Mouse (Mus musculus): ENCODE data around the gene Gal. TPM values are rescaled to one million over a fixed set of nuclear protein-coding genes. Genes with fewer than 3 reads are reported as not detected.

Gene Gal
- total RNA-seq (2021) = 1 to 10 TPM; 1.7 to 4.0 TPM

- intact Hi-C loops (cut with DNase I) = no loop called here
- DNase-seq = no peak
Observed at GRCm38 (mm10) chr19:3414268-3414733, at the start of gene Gal. Gene Gal, minus strand, starts transcription at chr19:3414544.

DNA sequence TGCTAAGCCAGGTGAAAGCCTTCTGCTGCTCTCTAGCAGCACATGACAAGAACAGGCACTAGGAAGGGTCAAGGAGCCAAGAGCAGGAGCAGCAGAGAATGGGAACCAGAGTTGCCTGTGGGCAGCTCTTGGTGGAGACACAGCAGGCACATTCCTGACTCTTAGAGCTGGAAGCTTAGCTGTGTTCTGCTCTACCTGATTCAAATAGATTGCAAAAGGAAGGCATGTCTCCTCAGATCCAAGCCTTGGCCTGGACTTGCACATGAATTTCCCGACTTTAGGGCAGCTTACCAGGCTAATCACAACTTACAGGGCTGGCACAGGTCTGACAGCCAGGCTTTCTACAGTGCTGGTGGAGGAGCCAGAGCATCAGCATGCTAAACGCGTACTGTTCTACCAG is 45.6 kb upstream of the Gal start:
- intact Hi-C loops (cut with DNase I) = no loop called here
- DNase-seq = no peak

- DNase-seq = no peak
- intact Hi-C loops (cut with DNase I) = no loop called here
Observed at GRCm38 (mm10) chr19:3458331-3459099, 44.2 kb upstream of the Gal start.

GRCm38 (mm10) chr19:3457700-3458099 is 43.4 kb upstream of the Gal start:
- no peak for DNase-seq
- intact Hi-C loops (cut with DNase I) = no loop called here

DNA sequence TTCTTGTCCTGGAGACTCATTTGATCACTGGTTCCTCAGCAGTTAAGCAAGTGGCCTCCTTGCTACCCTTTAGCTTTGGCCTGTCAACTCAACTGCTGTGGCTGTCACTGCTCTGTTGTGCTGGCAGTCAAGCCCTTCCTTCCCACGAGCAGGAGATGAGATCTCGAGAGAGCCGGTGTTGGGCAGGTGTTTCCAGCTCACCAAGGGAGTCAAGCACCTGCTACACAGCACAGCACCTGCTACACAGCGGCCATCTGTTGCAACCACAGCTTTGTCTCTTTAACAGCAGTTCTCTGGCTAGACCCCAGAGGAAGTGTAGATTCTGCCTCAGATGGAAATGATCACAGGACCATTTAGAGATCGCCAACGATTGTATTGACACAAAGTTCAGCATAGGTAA is 37.3 kb upstream of the Gal start:
- intact Hi-C loops (cut with DNase I) = loop anchor here (2.0 to 5.0 kb wide), 2 partner anchors 63 to 159 kb away; partner anchors contain the start of gene Tesmin
- peak; percentile 24 for DNase-seq

GRCm38 (mm10) chr19:3451170-3451569 is 36.8 kb upstream of the Gal start:
- intact Hi-C loops (cut with DNase I) = loop anchor here (2.0 to 5.0 kb wide), 2 partner anchors 62 to 159 kb away; partner anchors contain the start of gene Tesmin

DNA sequence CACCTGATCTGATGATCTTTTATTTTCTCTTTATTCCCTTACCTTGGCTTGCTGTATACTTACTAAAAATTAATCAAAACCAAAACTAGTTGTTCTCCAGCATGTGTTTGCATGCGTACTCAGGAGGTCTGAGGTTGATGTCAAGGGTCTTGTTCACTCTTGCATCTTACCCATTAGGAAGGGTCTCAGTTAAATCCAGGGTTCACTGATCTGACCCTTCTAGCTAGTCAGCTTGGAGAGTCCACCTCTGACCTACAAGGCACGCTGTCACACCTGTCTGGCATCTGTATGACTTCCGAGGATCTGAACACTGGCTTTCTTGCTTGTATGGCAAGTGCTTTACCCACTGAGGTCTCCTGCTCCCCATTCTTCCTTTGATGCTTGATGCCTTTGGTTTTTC is 36.4 kb upstream of the Gal start:
- no peak for DNase-seq
- intact Hi-C loops (cut with DNase I) = loop anchor here (2.0 to 5.0 kb wide), 2 partner anchors 62 to 158 kb away; partner anchors contain the start of gene Tesmin

More at GRCm38 (mm10) chr19:3451170-3451569, 36.8 kb upstream of the Gal start:
- DNase-seq = peak; percentile 72

- intact Hi-C loops (cut with DNase I) = no loop called here
- DNase-seq = no peak
Observed at GRCm38 (mm10) chr19:3449248-3449647, 34.9 kb upstream of the Gal start.

GRCm38 (mm10) chr19:3447348-3447747 is 33.0 kb upstream of the Gal start:
- DNase-seq = no peak
- intact Hi-C loops (cut with DNase I) = no loop called here

GRCm38 (mm10) chr19:3441092-3441491 is 26.7 kb upstream of the Gal start:
- no peak for DNase-seq
- intact Hi-C loops (cut with DNase I) = no loop called here

- intact Hi-C loops (cut with DNase I) = no loop called here
- DNase-seq = no peak
Observed at GRCm38 (mm10) chr19:3440667-3441066, 26.3 kb upstream of the Gal start.

- intact Hi-C loops (cut with DNase I) = no loop called here
- no peak for DNase-seq
Observed at GRCm38 (mm10) chr19:3437980-3438379, 23.6 kb upstream of the Gal start.

DNA sequence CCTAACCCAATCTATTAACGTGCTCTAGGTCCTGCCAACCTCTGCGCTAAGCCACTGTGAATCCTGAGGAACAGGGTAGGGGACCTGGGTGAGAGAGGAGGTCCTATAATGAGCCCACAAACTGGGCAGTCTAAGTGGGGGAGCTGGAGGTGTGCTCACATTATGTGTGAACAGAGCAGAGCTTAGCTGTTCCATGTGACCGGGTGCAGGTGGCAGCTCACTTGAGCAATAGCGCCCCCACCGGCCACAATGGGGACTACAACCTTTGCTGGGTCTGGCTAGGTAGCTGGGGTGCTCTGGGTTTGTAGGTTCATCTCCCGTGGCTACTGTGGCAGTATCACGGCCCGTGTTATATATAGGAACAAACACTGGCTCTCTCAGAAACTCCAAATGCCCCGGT is 22.5 kb upstream of the Gal start:
- DNase-seq = no peak
- intact Hi-C loops (cut with DNase I) = no loop called here

- intact Hi-C loops (cut with DNase I) = no loop called here
- no peak for DNase-seq
Observed at GRCm38 (mm10) chr19:3435824-3436223, 21.5 kb upstream of the Gal start.

- intact Hi-C loops (cut with DNase I) = no loop called here
- no peak for DNase-seq
Observed at GRCm38 (mm10) chr19:3434641-3435040, 20.3 kb upstream of the Gal start.

DNA sequence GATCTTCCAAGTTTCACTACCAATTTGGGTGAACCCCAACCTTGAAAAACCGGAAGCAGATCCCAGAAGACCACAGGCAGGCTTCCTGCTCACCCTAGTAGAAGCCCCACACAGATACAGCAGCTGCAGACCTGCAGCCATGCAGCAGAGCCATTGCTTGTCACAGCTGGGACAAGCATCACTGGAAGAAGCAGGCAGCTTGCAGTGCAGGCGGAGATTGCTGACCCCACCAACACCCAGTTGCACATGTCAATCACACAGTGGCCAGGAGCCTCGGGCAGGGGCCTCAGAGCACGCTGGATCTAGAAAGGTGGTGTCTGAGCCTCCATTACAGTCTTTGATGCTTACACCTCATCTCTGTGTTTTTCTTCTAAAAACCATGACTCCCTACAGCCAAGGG is 19.8 kb upstream of the Gal start:
- intact Hi-C loops (cut with DNase I) = no loop called here
- DNase-seq = no peak

- intact Hi-C loops (cut with DNase I) = no loop called here
- DNase-seq = no peak
Observed at GRCm38 (mm10) chr19:3431969-3432368, 17.6 kb upstream of the Gal start.

DNA sequence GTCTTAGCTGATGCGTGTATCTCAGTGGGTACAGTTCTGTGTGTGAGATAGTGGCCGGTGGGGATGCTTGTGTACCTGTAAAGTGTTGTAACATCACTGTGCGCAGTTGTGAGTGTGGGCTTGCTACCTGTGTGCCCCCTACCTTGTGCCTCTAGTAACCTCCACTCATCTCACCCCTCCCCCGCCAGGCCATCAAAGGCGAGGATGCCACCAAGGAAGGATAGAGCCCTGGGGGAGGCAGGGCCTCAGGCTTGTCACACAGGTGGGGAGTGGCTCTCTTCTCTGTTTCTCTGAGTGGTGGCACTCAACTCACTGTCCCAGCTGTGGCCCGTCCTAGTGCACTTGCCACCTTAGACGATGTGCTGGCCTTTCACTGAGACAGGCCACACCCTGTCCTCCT is 16.7 kb upstream of the Gal start:
- intact Hi-C loops (cut with DNase I) = no loop called here

GRCm38 (mm10) chr19:3429156-3429816 is 14.9 kb upstream of the Gal start:
- peak; percentile 58 for DNase-seq
- intact Hi-C loops (cut with DNase I) = no loop called here

More for the DNA sequence above, 16.7 kb upstream of the Gal start:
- DNase-seq = no peak

- intact Hi-C loops (cut with DNase I) = no loop called here
- peak; percentile 67 for DNase-seq
Observed at GRCm38 (mm10) chr19:3428057-3428830, 13.9 kb upstream of the Gal start.

DNA sequence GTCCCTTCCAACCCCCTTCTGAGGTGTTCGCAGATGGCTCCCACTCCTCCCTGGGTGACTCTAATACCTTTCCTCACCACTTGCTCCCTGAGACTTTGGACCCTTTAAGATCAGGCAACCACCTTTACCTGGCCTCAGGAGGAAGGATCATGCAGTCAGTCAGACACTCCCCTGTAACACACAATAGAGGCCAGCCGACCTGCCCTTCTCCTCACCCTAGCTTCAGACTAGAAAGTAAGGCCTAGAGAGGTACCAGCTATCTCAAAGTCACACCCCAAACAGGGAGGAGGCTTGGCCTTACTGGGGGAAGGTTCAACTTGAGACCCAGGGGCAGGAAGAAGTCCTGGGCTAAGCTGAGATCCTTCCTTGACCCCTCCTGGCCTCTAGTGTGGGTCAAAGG is 9.9 kb upstream of the Gal start:
- intact Hi-C loops (cut with DNase I) = no loop called here
- no peak for DNase-seq
